Mouse (Mus musculus) neural tube, embryonic 15.5 days (tissue): Measurements from ENCODE around the gene Shb. TPM values are rescaled to one million over a fixed set of nuclear protein-coding genes. Genes with fewer than 3 reads are reported as not detected.

Source experiments
- microRNA-seq: library from miRNA; unstranded; fragments of <30 nt; microRNA quantifications from one replicate; pipeline ENCODE4, GENCODE M21; 2017
- polyA plus RNA-seq: library from polyadenylated mRNA; unstranded; fragments of >200 nt; fragmentation: Nextera tagmentation; extraction: Ambion mirVana; gene quantifications from 2 replicates; pipeline ENCODE4 v1.2.1, GENCODE M21; 2015

Shb gene
- polyA plus RNA-seq, 1 experiment from 2014 or later, result 3.9 TPM

Small RNA genes lying within 50 kb of the gene (microRNA-seq; reads per million reads assigned to microRNA genes)
- gene Gm22518, result not detected
- gene Gm25692, result not detected

Other genes with a start within 250 kb of the Shb start
- 22.8 and 23.5 TPM in 2 replicates for gene Trmt10b, start 235.3 kb downstream of the Shb start, polyA plus RNA-seq
- 8.0 and 8.6 TPM in 2 replicates for gene Dcaf10, start 190.4 kb downstream of the Shb start, polyA plus RNA-seq
- 30.6 and 48.7 TPM in 2 replicates for gene Exosc3, start 189.7 kb downstream of the Shb start, polyA plus RNA-seq
- gene Slc25a51, start 123.7 kb downstream of the Shb start, polyA plus RNA-seq, result 68.1 and 69.1 TPM in 2 replicates